Mouse (Mus musculus): Measurements from ENCODE around the gene Rad9a.

- no peak for TF ChIP-seq CTCF (IDR thresholded peaks at IDR 0.05; ENCODE audit: control insufficient read depth, insufficient read depth, low read length)
- TF ChIP-seq POLR2A (IDR thresholded peaks at IDR 0.05; ENCODE audit: borderline replicate concordance, control insufficient read depth, low read depth, low read length): no peak
Observed at GRCm38 (mm10) chr19:4164721-4165120, 36.7 kb downstream of the Rad9a start.

Measured in bone marrow, adult 2 months (tissue).